Comparison of ENCODE assay signal across 8 mouse cellular contexts in the genomic region with DNA sequence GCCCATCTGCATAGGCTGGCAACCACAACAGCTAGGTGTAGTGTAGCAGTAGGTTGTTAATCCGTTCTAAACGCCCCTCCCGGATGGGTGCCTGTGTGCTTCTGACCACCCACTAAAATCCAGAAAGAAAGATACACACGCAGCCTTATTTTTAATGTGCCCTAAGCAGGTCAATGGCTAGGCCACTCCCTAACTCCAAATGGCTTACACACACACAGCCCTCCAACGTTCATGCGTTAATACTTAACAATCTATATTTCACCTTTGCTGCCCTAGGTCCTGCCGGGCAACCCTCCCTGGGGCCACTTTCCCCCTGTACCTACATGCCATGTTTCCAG. TPM values are rescaled to one million over a fixed set of nuclear protein-coding genes. Genes with fewer than 3 reads are reported as not detected.
DNase-seq lines count a peak whose midpoint lies in the region; ATAC-seq and TF ChIP-seq lines count a peak whose summit lies in the region.

No protein-coding gene starts in this region.

- no peak for TF ChIP-seq CTCF in heart, adult 2 months (IDR thresholded peaks at IDR 0.05)
- TF ChIP-seq CTCF in thymus, adult 2 months (IDR thresholded peaks at IDR 0.05; ENCODE audit: borderline replicate concordance, control insufficient read depth, extremely low read depth, insufficient read depth, low read length, poor library complexity): no peak

- H3K9me3 ChIP-seq in liver, embryonic 13.5 days (replicated peaks): no peaks in the 10 kb centered on the region

- peak overlapping the region; percentile 82 for H3K27ac ChIP-seq in heart, adult 2 months
- peak overlapping the region; percentile 91 for H3K27ac ChIP-seq in thymus, adult 2 months (ENCODE audit: control insufficient read depth, insufficient read depth, low read length)
- H3K27ac ChIP-seq in liver, embryonic 13.5 days: no peak overlapping the region; the same call in 1 of the 2 replicates

- peak; percentile 13 for ATAC-seq in liver, embryonic 13.5 days (ENCODE audit: low read depth)

- no peak for DNase-seq in heart, adult 2 months
- no peak for DNase-seq in heart, postnatal 10 days
- DNase-seq in thymus, adult 2 months: no peak
- DNase-seq in thymus, postnatal 0 days (ENCODE audit: low spot score): no peak
- DNase-seq in liver, embryonic 13.5 days: no peak
- no peak for DNase-seq in right cerebral cortex, postnatal 25 days
- no peak for DNase-seq in adrenal gland, adult 2 months
- no peak for DNase-seq in layer of hippocampus, adult 18-20 months (ENCODE audit: low spot score in 2 of 2)

- 6% methylated on average over 7 of the region's 7 CpGs for WGBS in heart, adult 2 months
- 51% methylated on average over 7 of the region's 7 CpGs for WGBS in thymus, adult 2 months
- WGBS in liver, embryonic 13.5 days (ENCODE audit: insufficient replicate concordance): 23% methylated on average over 7 of the region's 7 CpGs

- no peaks in the 10 kb centered on the region for H3K36me3 ChIP-seq in heart, adult 2 months (ENCODE audit: control insufficient read depth, insufficient read depth, low read length)
- no peaks in the 10 kb centered on the region; the same call in 1 of the 2 replicates for H3K36me3 ChIP-seq in thymus, adult 2 months (ENCODE audit: control insufficient read depth, insufficient read depth, low read length)
- H3K36me3 ChIP-seq in liver, embryonic 13.5 days: peaks cover 5% of the 10 kb centered on the region; the same call in 1 of the 2 replicates

- peak overlapping the region; percentile 72 for H3K4me3 ChIP-seq in heart, adult 2 months
- H3K4me3 ChIP-seq in thymus, adult 2 months (ENCODE audit: control insufficient read depth, insufficient read depth, low read length): peak overlapping the region; percentile 37; the same call in 1 of the 2 replicates
- H3K4me3 ChIP-seq in liver, embryonic 13.5 days (replicated peaks): peak overlapping the region; percentile 50

- peak overlapping the region; percentile 59 for H3K4me2 ChIP-seq in liver, embryonic 13.5 days

- peak overlapping the region; percentile 71 for H3K9ac ChIP-seq in heart, adult 2 months (ENCODE audit: low read depth, low read length)
- H3K9ac ChIP-seq in liver, embryonic 13.5 days: peak overlapping the region; percentile 44

- intact Hi-C loops in heart, adult 2 months (cut with DNase I): loop anchor here (5.0 kb wide), 1 partner anchor 39 kb away; the partner anchor contains the start of genes B3galt6 and Sdf4
- intact Hi-C loops in heart, postnatal 10 days (cut with DNase I): loop anchor here (5.0 kb wide), 1 partner anchor 69 kb away; the partner anchor contains the start of gene C1qtnf12

- peaks cover 17% of the 10 kb centered on the region for H3K4me1 ChIP-seq in heart, adult 2 months (ENCODE audit: control insufficient read depth, insufficient read depth, low read length)
- H3K4me1 ChIP-seq in thymus, adult 2 months (replicated peaks; ENCODE audit: control insufficient read depth, insufficient read depth, low read length): peaks cover 66% of the 10 kb centered on the region
- peaks cover 30% of the 10 kb centered on the region for H3K4me1 ChIP-seq in liver, embryonic 13.5 days (replicated peaks)

- H3K27me3 ChIP-seq in heart, adult 2 months (ENCODE audit: control insufficient read depth, insufficient read depth, low read length): peaks cover 2% of the 10 kb centered on the region; the same call in 1 of the 2 replicates
- no peaks in the 10 kb centered on the region; the same call in 1 of the 2 replicates for H3K27me3 ChIP-seq in thymus, adult 2 months (ENCODE audit: control insufficient read depth, insufficient read depth, low read length)
- H3K27me3 ChIP-seq in liver, embryonic 13.5 days: peaks cover 24% of the 10 kb centered on the region

- TF ChIP-seq POLR2A in heart, adult 2 months (IDR thresholded peaks at IDR 0.05; ENCODE audit: insufficient read depth, low read depth, low read length): no peak
- TF ChIP-seq POLR2A in thymus, adult 2 months (IDR thresholded peaks at IDR 0.05; ENCODE audit: control insufficient read depth, extremely low read depth, insufficient read depth, low read length, poor library complexity): no peak

- TF ChIP-seq EP300 in heart, adult 2 months (IDR thresholded peaks at IDR 0.05; ENCODE audit: insufficient read depth, low read depth, low read length): no peak

- H3K79me2 ChIP-seq in heart, adult 2 months (replicated peaks; ENCODE audit: control insufficient read depth, insufficient read depth, low read length): no peaks in the 10 kb centered on the region

RNA-seq across cellular contexts. Expression of gene Tnfrsf18, which starts 5.3 kb away (rescaled TPM):
- under 1 TPM in 1 of 2 experiments, not detected in 1; 0.31 TPM for total RNA-seq in heart, adult 2 months (2021)
- 0.80 and 0.82 TPM in 2 replicates for polyA plus RNA-seq in heart, adult 2 months (2012; rRNA removed)
- total RNA-seq in heart, postnatal 10 days (2021): under 1 TPM in 1 of 2 experiments, not detected in 1; 0.29 TPM
- 82.1 and 85.2 TPM in 2 replicates for polyA plus RNA-seq in thymus, adult 2 months (2012; rRNA removed)
- polyA plus RNA-seq in thymus, postnatal 0 days (2015; fragmentation: Nextera tagmentation; extraction: Ambion mirVana): 13.9 and 14.8 TPM in 2 replicates
- 0.60 and 0.65 TPM in 2 replicates for polyA plus RNA-seq in liver, embryonic 13.5 days (2015; fragmentation: Nextera tagmentation; extraction: Ambion mirVana)
- total RNA-seq in adrenal gland, adult 2 months (2021): under 1 TPM in 1 of 2 experiments, not detected in 1; 0.38 TPM
- 0.30 and 0.61 TPM in 2 replicates for polyA plus RNA-seq in adrenal gland, adult 2 months (2012; rRNA removed)
- not detected for total RNA-seq in layer of hippocampus, adult 18-20 months (2021)

RNA-seq across cellular contexts. Expression of gene Tnfrsf4, which starts 17.6 kb away (rescaled TPM):
- not detected for total RNA-seq in heart, adult 2 months (2021)
- polyA plus RNA-seq in heart, adult 2 months (2012; rRNA removed): 1.1 and 1.4 TPM in 2 replicates
- total RNA-seq in heart, postnatal 10 days (2021): under 1 TPM; 0.62 to 0.93 TPM
- polyA plus RNA-seq in thymus, adult 2 months (2012; rRNA removed): 68.9 and 81.3 TPM in 2 replicates
- 7.9 and 9.5 TPM in 2 replicates for polyA plus RNA-seq in thymus, postnatal 0 days (2015; fragmentation: Nextera tagmentation; extraction: Ambion mirVana)
- 0.09 and 0.20 TPM in 2 replicates for polyA plus RNA-seq in liver, embryonic 13.5 days (2015; fragmentation: Nextera tagmentation; extraction: Ambion mirVana)
- total RNA-seq in adrenal gland, adult 2 months (2021): 1 to 10 TPM in 1 of 2 experiments, under 1 TPM in 1; 0.61 to 1.2 TPM
- polyA plus RNA-seq in adrenal gland, adult 2 months (2012; rRNA removed): 4.4 and 5.0 TPM in 2 replicates
- 1 to 10 TPM in 1 of 2 experiments, under 1 TPM in 1; 0.94 to 1.4 TPM for total RNA-seq in layer of hippocampus, adult 18-20 months (2021)

RNA-seq across cellular contexts. Expression of gene Ttll10, which starts 28.0 kb away (rescaled TPM):
- not detected for total RNA-seq in heart, adult 2 months (2021)
- 0.32 and 1.1 TPM in 2 replicates for polyA plus RNA-seq in heart, adult 2 months (2012; rRNA removed)
- not detected for total RNA-seq in heart, postnatal 10 days (2021)
- polyA plus RNA-seq in thymus, adult 2 months (2012; rRNA removed): 2.4 and 3.5 TPM in 2 replicates
- polyA plus RNA-seq in thymus, postnatal 0 days (2015; fragmentation: Nextera tagmentation; extraction: Ambion mirVana): 0.27 and 0.35 TPM in 2 replicates
- polyA plus RNA-seq in liver, embryonic 13.5 days (2015; fragmentation: Nextera tagmentation; extraction: Ambion mirVana): 0.12 and 0.20 TPM in 2 replicates
- under 1 TPM in 1 of 2 experiments, not detected in 1; 0.21 TPM for total RNA-seq in adrenal gland, adult 2 months (2021)
- polyA plus RNA-seq in adrenal gland, adult 2 months (2012; rRNA removed): 0.13 and 0.19 TPM in 2 replicates
- total RNA-seq in layer of hippocampus, adult 18-20 months (2021): under 1 TPM; 0.33 to 0.35 TPM

RNA-seq across cellular contexts. Expression of gene Sdf4, which starts 38.6 kb away (rescaled TPM):
- total RNA-seq in heart, adult 2 months (2021): 10 to 100 TPM; 79.2 to 91.0 TPM
- 23.7 and 37.1 TPM in 2 replicates for polyA plus RNA-seq in heart, adult 2 months (2012; rRNA removed)
- 100 to 1,000 TPM; 105 to 108 TPM for total RNA-seq in heart, postnatal 10 days (2021)
- polyA plus RNA-seq in thymus, adult 2 months (2012; rRNA removed): 65.6 and 68.4 TPM in 2 replicates
- polyA plus RNA-seq in thymus, postnatal 0 days (2015; fragmentation: Nextera tagmentation; extraction: Ambion mirVana): 187 and 194 TPM in 2 replicates
- 88.2 and 91.6 TPM in 2 replicates for polyA plus RNA-seq in liver, embryonic 13.5 days (2015; fragmentation: Nextera tagmentation; extraction: Ambion mirVana)
- total RNA-seq in adrenal gland, adult 2 months (2021): 100 to 1,000 TPM; 260 to 282 TPM
- polyA plus RNA-seq in adrenal gland, adult 2 months (2012; rRNA removed): 47.5 and 50.7 TPM in 2 replicates
- 100 to 1,000 TPM; 202 to 203 TPM for total RNA-seq in layer of hippocampus, adult 18-20 months (2021)

RNA-seq across cellular contexts. Expression of gene B3galt6, which starts 38.8 kb away (rescaled TPM):
- 1 to 10 TPM; 2.5 to 3.0 TPM for total RNA-seq in heart, adult 2 months (2021)
- polyA plus RNA-seq in heart, adult 2 months (2012; rRNA removed): 2.7 and 3.6 TPM in 2 replicates
- 1 to 10 TPM; 3.4 to 3.7 TPM for total RNA-seq in heart, postnatal 10 days (2021)
- 9.5 and 10.8 TPM in 2 replicates for polyA plus RNA-seq in thymus, adult 2 months (2012; rRNA removed)
- 8.4 and 10.7 TPM in 2 replicates for polyA plus RNA-seq in thymus, postnatal 0 days (2015; fragmentation: Nextera tagmentation; extraction: Ambion mirVana)
- 5.5 and 6.2 TPM in 2 replicates for polyA plus RNA-seq in liver, embryonic 13.5 days (2015; fragmentation: Nextera tagmentation; extraction: Ambion mirVana)
- total RNA-seq in adrenal gland, adult 2 months (2021): 1 to 10 TPM; 5.1 to 8.5 TPM
- 14.7 and 18.3 TPM in 2 replicates for polyA plus RNA-seq in adrenal gland, adult 2 months (2012; rRNA removed)
- 10 to 100 TPM in 1 of 2 experiments, 1 to 10 TPM in 1; 9.3 to 10.3 TPM for total RNA-seq in layer of hippocampus, adult 18-20 months (2021)
